Mouse (Mus musculus) MEL (cell line): ENCODE measurements around the gene Gm37240. TPM values are rescaled to one million over a fixed set of nuclear protein-coding genes. Genes with fewer than 3 reads are reported as not detected.

Experiments
- DNase-seq: peaks from one replicate; pipeline ENCODE4 v3.0.0; 2011; ENCODE audit warnings: low read depth, low spot score
- H3K27ac ChIP-seq: 2 replicates; pipeline ENCODE4 v1.5.1; 2012; ENCODE audit warnings: low read depth, mild to moderate bottlenecking, control low read depth, low read length, moderate library complexity; ENCODE audit not compliant: control insufficient read depth
- H3K27me3 ChIP-seq, 2 experiments: fragments of 150-350 bp in 1 of 2; sonication (generic) in 1 of 2; 2 replicates each; pipeline ENCODE4 v1.6.1; 2012; ENCODE audit warnings: low read length in 2 of 2, mild to moderate bottlenecking in 2 of 2, improper control_type of control experiment in 1 of 2, moderate library complexity in 1 of 2; ENCODE audit not compliant: insufficient read depth in 2 of 2, control insufficient read depth in 1 of 2
- H3K36me3 ChIP-seq, 2 experiments: 2 replicates each; pipeline ENCODE4 v1.6.1; 2012 to 2014; ENCODE audit warnings: low read length in 2 of 2, improper control_type of control experiment in 1 of 2, inconsistent platforms in 1 of 2, mild to moderate bottlenecking in 1 of 2; ENCODE audit not compliant: insufficient read depth in 2 of 2, control insufficient read depth in 1 of 2
- H3K4me1 ChIP-seq, 2 experiments: fragments of 150-350 bp in 1 of 2; sonication (generic) in 1 of 2; 2 replicates each; pipeline ENCODE4 v1.6.1; 2012; ENCODE audit warnings: low read length in 2 of 2, improper control_type of control experiment in 1 of 2, mild to moderate bottlenecking in 1 of 2; ENCODE audit not compliant: insufficient read depth in 2 of 2, control insufficient read depth in 1 of 2
- H3K4me3 ChIP-seq, 2 experiments: fragments of 150-350 bp in 1 of 2; sonication (generic) in 1 of 2; 2 replicates each; pipeline ENCODE4 v1.5.1; 2012; ENCODE audit warnings: low read depth in 2 of 2, low read length in 2 of 2, mild to moderate bottlenecking in 2 of 2, moderate library complexity in 2 of 2, control low read depth in 1 of 2, improper control_type of control experiment in 1 of 2; ENCODE audit not compliant: control insufficient read depth in 1 of 2, insufficient read depth in 1 of 2
- H3K79me2 ChIP-seq: 2 replicates; pipeline ENCODE4 v1.6.1; 2012; ENCODE audit warnings: mild to moderate bottlenecking, low read length, moderate library complexity; ENCODE audit not compliant: control insufficient read depth, poor library complexity, insufficient read depth
- H3K9ac ChIP-seq: 2 replicates; pipeline ENCODE4 v1.6.1; 2012; ENCODE audit warnings: low read depth, mild to moderate bottlenecking, control low read depth, low read length, moderate library complexity; ENCODE audit not compliant: control insufficient read depth, poor library complexity, severe bottlenecking
- H3K9me3 ChIP-seq: fragments of 150-350 bp; sonication (generic); replicated peaks from 2 replicates; pipeline ENCODE4 v1.6.1; 2012; ENCODE audit warnings: mild to moderate bottlenecking, low read length, improper control_type of control experiment, moderate library complexity; ENCODE audit not compliant: insufficient read depth
- CTCF ChIP-seq, 3 experiments: IDR thresholded peaks in 2 of 3; conservative IDR thresholded peaks in 1 of 3; 2 replicates each; pipeline ENCODE4 v1.5.1; 2011 to 2012; ENCODE audit warnings: low read length in 3 of 3, low read depth in 2 of 3, mild to moderate bottlenecking in 2 of 3, improper control_type of control experiment in 1 of 3, inconsistent platforms in 1 of 3, mixed read lengths in 1 of 3, moderate library complexity in 1 of 3; ENCODE audit not compliant: control insufficient read depth in 1 of 3, insufficient read depth in 1 of 3, poor library complexity in 1 of 3, severe bottlenecking in 1 of 3
- EP300 ChIP-seq, 2 experiments: IDR thresholded peaks; 2 replicates each; pipeline ENCODE4 v1.6.1; 2011; ENCODE audit warnings: improper control_type of control experiment in 2 of 2, low read length in 2 of 2, low read depth in 1 of 2, mild to moderate bottlenecking in 1 of 2
- ETS1 ChIP-seq: IDR thresholded peaks from 2 replicates; pipeline ENCODE4 v1.6.1; 2012; ENCODE audit warnings: low read depth, mild to moderate bottlenecking, inconsistent platforms, low read length, improper control_type of control experiment, moderate library complexity
- GABPA ChIP-seq: IDR thresholded peaks from 2 replicates; pipeline ENCODE4 v1.6.1; 2012; ENCODE audit warnings: low read depth, mild to moderate bottlenecking, inconsistent platforms, low read length, improper control_type of control experiment, moderate library complexity
- GATA1 ChIP-seq: IDR thresholded peaks from 2 replicates; pipeline ENCODE4 v1.6.1; 2011; ENCODE audit warnings: low read depth, low read length, improper control_type of control experiment
- HCFC1 ChIP-seq: IDR thresholded peaks from 2 replicates; pipeline ENCODE4 v1.6.1; 2012; ENCODE audit warnings: low read depth, mild to moderate bottlenecking, inconsistent platforms, low read length, improper control_type of control experiment, moderate library complexity
- KAT2A ChIP-seq: conservative IDR thresholded peaks from 2 replicates; pipeline ENCODE4 v1.6.1; 2012; ENCODE audit warnings: low read depth, low read length, improper control_type of control experiment, inconsistent platforms
- MAFK ChIP-seq: IDR thresholded peaks from 2 replicates; pipeline ENCODE4 v1.6.1; 2011; ENCODE audit warnings: low read depth, mild to moderate bottlenecking, low read length, improper control_type of control experiment, borderline replicate concordance
- MEF2A ChIP-seq: IDR thresholded peaks from 2 replicates; pipeline ENCODE4 v1.6.1; 2014; ENCODE audit warnings: low read depth, mild to moderate bottlenecking, inconsistent platforms, low read length, improper control_type of control experiment; ENCODE audit not compliant: poor library complexity, insufficient replicate concordance, severe bottlenecking; ENCODE audit errors: extremely low read depth
- MXI1 ChIP-seq: IDR thresholded peaks from 2 replicates; pipeline ENCODE4 v1.6.1; 2011; ENCODE audit warnings: mild to moderate bottlenecking, low read depth, low read length, improper control_type of control experiment
- NRF1 ChIP-seq: IDR thresholded peaks from 2 replicates; pipeline ENCODE4 v1.6.1; 2014; ENCODE audit warnings: low read depth, mild to moderate bottlenecking, inconsistent platforms, low read length, improper control_type of control experiment, moderate library complexity; ENCODE audit not compliant: poor library complexity, insufficient read depth, severe bottlenecking
- POLR2A ChIP-seq, 2 experiments: IDR thresholded peaks; 2 replicates each; pipeline ENCODE4 v1.6.1; 2011 to 2012; ENCODE audit warnings: low read length in 2 of 2, mild to moderate bottlenecking in 2 of 2, control low read depth in 1 of 2, improper control_type of control experiment in 1 of 2, low read depth in 1 of 2, moderate library complexity in 1 of 2; ENCODE audit not compliant: control insufficient read depth in 1 of 2, insufficient read depth in 1 of 2, poor library complexity in 1 of 2
- POLR2AphosphoS2 ChIP-seq: IDR thresholded peaks from 2 replicates; pipeline ENCODE4 v1.6.1; 2011; ENCODE audit warnings: low read length, improper control_type of control experiment
- POLR2AphosphoS5 ChIP-seq: IDR thresholded peaks from 2 replicates; pipeline ENCODE4 v1.6.1; 2012; ENCODE audit warnings: low read depth, borderline replicate concordance, mild to moderate bottlenecking, inconsistent platforms, low read length, moderate library complexity, mixed read lengths
- RCOR1 ChIP-seq: IDR thresholded peaks from 2 replicates; pipeline ENCODE4 v1.6.1; 2012; ENCODE audit warnings: low read depth, mild to moderate bottlenecking, inconsistent platforms, low read length, improper control_type of control experiment
- SIN3A ChIP-seq: IDR thresholded peaks from 2 replicates; pipeline ENCODE4 v1.6.1; 2012; ENCODE audit warnings: low read length, improper control_type of control experiment, inconsistent platforms
- SMC3 ChIP-seq: IDR thresholded peaks from 2 replicates; pipeline ENCODE4 v1.6.1; 2011; ENCODE audit warnings: low read depth, low read length, improper control_type of control experiment
- TAL1 ChIP-seq: IDR thresholded peaks from 2 replicates; pipeline ENCODE4 v1.6.1; 2012; ENCODE audit warnings: mild to moderate bottlenecking, inconsistent platforms, low read length, moderate library complexity, mixed read lengths
- TCF12 ChIP-seq: IDR thresholded peaks from 2 replicates; pipeline ENCODE4 v1.6.1; 2014; ENCODE audit warnings: low read depth, mild to moderate bottlenecking, inconsistent platforms, low read length, improper control_type of control experiment, moderate library complexity
- USF1 ChIP-seq: IDR thresholded peaks from 2 replicates; pipeline ENCODE4 v1.6.1; 2014; ENCODE audit warnings: low read depth, mild to moderate bottlenecking, inconsistent platforms, low read length, improper control_type of control experiment, moderate library complexity
- ZC3H11A ChIP-seq: IDR thresholded peaks from 2 replicates; pipeline ENCODE4 v1.6.1; 2012; ENCODE audit warnings: low read depth, mild to moderate bottlenecking, inconsistent platforms, low read length, improper control_type of control experiment
- ZMIZ1 ChIP-seq: IDR thresholded peaks from 2 replicates; pipeline ENCODE4 v1.6.1; 2012; ENCODE audit warnings: low read depth, mild to moderate bottlenecking, inconsistent platforms, low read length, improper control_type of control experiment, moderate library complexity
- ZNF384 ChIP-seq: IDR thresholded peaks from 2 replicates; pipeline ENCODE4 v1.6.1; 2012; ENCODE audit warnings: low read depth, mild to moderate bottlenecking, inconsistent platforms, low read length, improper control_type of control experiment
- polyA plus RNA-seq, 2 experiments: library from polyadenylated mRNA; stranded (reverse) in 1 of 2; unstranded in 1 of 2; fragments of >175 nt in 1 of 2; fragments of >200 nt in 1 of 2; gene quantifications; 2 replicates each; pipeline versions ENCODE4 v1.2.1 to v1.2.4; 2012; ENCODE audit warnings: low replicate concordance in 2 of 2, low read depth in 1 of 2; ENCODE audit not compliant: insufficient read length in 2 of 2, insufficient read depth in 1 of 2, missing spikeins in 1 of 2
- total RNA-seq: library from RNA; depleted of rRNA; stranded (reverse); fragments of 300-350 nt; gene quantifications from 2 replicates; pipeline ENCODE4 v1.2.3, GENCODE M21; 2012

The Gm37240 gene
- total and polyA plus RNA-seq, 3 experiments, result 0.04 TPM; not detected in 2

DNA sequence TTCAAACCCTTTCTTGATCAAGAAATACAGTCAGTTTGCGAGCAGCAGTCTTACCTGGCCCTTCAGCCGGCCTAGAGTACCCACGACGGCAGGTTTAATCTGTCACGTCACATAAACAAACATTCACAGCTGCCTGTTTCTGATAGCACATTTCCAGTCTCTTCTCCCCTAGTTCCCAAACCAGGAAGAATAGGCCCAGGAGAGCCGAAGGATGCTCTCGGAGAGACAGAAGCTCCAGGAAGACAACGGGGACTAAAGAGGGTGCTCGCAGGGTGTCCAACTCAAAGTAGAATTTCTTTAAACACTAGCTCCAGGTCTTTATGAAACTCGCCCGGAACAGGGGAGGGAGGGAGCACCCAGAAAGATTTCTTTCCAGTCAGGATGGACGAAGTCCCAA lies 1408.4 kb downstream of the Gm37240 start:
- Histone ChIP-seq H3K79me2 (no peaks in the 10 kb centered on the region), H3K27me3 (peaks cover 0 to 1% of the 10 kb centered on the region in 2 experiments; a peak in 1 of 4 replicates), H3K36me3 (peaks cover 0 to 16% of the 10 kb centered on the region in 2 experiments; a peak in 2 of 4 replicates), H3K9me3 (no peaks in the 10 kb centered on the region), H3K4me3 (peak overlapping the region; percentile 48 to 51; a peak in 3 of 4 replicates)
- DNase-seq, result no peak
- TF ChIP-seq MXI1 (no peak), SMC3 (no peak), MEF2A (no peak), MAFK (no peak), HCFC1 (no peak), ZC3H11A (no peak), POLR2AphosphoS2 (no peak), POLR2A (IDR thresholded peaks at IDR 0.05; ENCODE audit: control insufficient read depth in 1 of 2, insufficient read depth in 1 of 2, low read depth in 1 of 2, low read length in 2 of 2, poor library complexity in 1 of 2) (no peak)
- TF ChIP-seq, all 39 proteins: peak for 0
- Histone ChIP-seq H3K4me1 (peaks cover 2 to 18% of the 10 kb centered on the region in 2 experiments; a peak in 3 of 4 replicates), H3K27ac (no peak overlapping the region), H3K9ac (no peak overlapping the region; the same call in 1 of the 2 replicates)

DNA sequence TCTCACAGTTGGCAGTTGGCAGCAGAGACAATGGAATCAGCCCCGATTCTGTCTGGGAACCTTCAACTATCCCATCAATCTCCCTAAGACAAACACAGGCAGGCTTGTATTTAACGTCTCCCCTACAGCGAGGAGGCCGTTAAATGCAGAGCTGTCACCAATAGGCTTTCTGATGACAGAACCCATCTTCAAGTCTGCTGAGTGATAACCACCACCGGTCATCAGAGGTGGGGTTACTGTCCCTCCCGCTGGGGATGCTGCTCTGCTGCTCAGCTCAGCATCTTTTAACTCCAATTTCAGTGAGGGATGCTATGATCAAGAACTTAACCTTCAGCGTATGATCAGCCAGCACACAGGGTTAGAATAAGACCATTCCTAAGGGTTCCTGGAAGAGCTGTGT lies 1409.1 kb downstream of the Gm37240 start:
- peaks cover 0 to 19% of the 10 kb centered on the region in 2 experiments; a peak in 2 of 4 replicates for H3K36me3 ChIP-seq
- no peaks in the 10 kb centered on the region for H3K79me2 ChIP-seq
- DNase-seq, result peak; percentile 38
- H3K27ac ChIP-seq, result 0 out of 2 replicates have a peak overlapping the region, but pooled peaks have one; percentile 30
- H3K9me3 ChIP-seq, result no peaks in the 10 kb centered on the region
- TF ChIP-seq KAT2A (no peak), EP300 (IDR thresholded peaks at IDR 0.05; ENCODE audit: low read depth in 1 of 2, low read length in 2 of 2) (peak in 1 of 2 experiments; percentile 25; a peak in 1 of 4 replicates)
- TF ChIP-seq, all 39 proteins: peak for 1
- Histone ChIP-seq H3K27me3 (peaks cover 0 to 1% of the 10 kb centered on the region in 2 experiments; a peak in 1 of 4 replicates), H3K4me3 (peak overlapping the region in 1 of 2 experiments; percentile 9; a peak in 1 of 4 replicates), H3K4me1 (peaks cover 2 to 21% of the 10 kb centered on the region in 2 experiments; a peak in 3 of 4 replicates), H3K9ac (no peak overlapping the region)

GRCm38 (mm10) chr3:84477498-84477897 lies 1409.8 kb downstream of the Gm37240 start:
- no peaks in the 10 kb centered on the region for H3K79me2 ChIP-seq
- H3K4me1 ChIP-seq, result peaks cover 2 to 27% of the 10 kb centered on the region in 2 experiments; a peak in 3 of 4 replicates
- TF ChIP-seq POLR2A (IDR thresholded peaks at IDR 0.05; ENCODE audit: control insufficient read depth in 1 of 2, insufficient read depth in 1 of 2, low read depth in 1 of 2, low read length in 2 of 2, poor library complexity in 1 of 2), result no peak
- TF ChIP-seq CTCF (IDR thresholded peaks at IDR 0.05 in 2 of 3, conservative IDR thresholded peaks at IDR 0.05 in 1 of 3; ENCODE audit: control insufficient read depth in 1 of 3, insufficient read depth in 1 of 3, low read depth in 2 of 3, low read length in 3 of 3, poor library complexity in 1 of 3, severe bottlenecking in 1 of 3), result no peak
- TF ChIP-seq HCFC1, result no peak
- 0 out of 2 replicates have a peak, but pooled peaks have one; percentile 24 for TF ChIP-seq SIN3A
- 0 out of 2 replicates have a peak, but pooled peaks have one; percentile 19 for TF ChIP-seq ZNF384
- no peak for TF ChIP-seq KAT2A
- no peak for TF ChIP-seq USF1
- no peak for TF ChIP-seq GABPA
- peak; percentile 79 for TF ChIP-seq TCF12
- no peak for TF ChIP-seq ZMIZ1
- peak; percentile 81 for TF ChIP-seq GATA1
- peak; percentile 78; the same call in 1 of the 2 replicates for TF ChIP-seq ETS1
- TF ChIP-seq POLR2AphosphoS2, result no peak
- peak; percentile 75 to 80 for TF ChIP-seq EP300 (IDR thresholded peaks at IDR 0.05; ENCODE audit: low read depth in 1 of 2, low read length in 2 of 2)
- TF ChIP-seq TAL1, result peak; percentile 62
- no peak for TF ChIP-seq NRF1
- TF ChIP-seq ZC3H11A, result no peak
- TF ChIP-seq POLR2AphosphoS5, result no peak
- TF ChIP-seq RCOR1, result peak; percentile 47
- DNase-seq, result peak; percentile 69
- peaks cover 0 to 26% of the 10 kb centered on the region in 2 experiments; a peak in 2 of 4 replicates for H3K36me3 ChIP-seq
- no peaks in the 10 kb centered on the region for H3K9me3 ChIP-seq
- peak overlapping the region; percentile 30 for H3K27ac ChIP-seq
- H3K27me3 ChIP-seq, result peaks cover 0 to 1% of the 10 kb centered on the region in 2 experiments; a peak in 1 of 4 replicates
- peak overlapping the region in 1 of 2 experiments; percentile 9; a peak in 1 of 4 replicates for H3K4me3 ChIP-seq
- no peak overlapping the region for H3K9ac ChIP-seq
